Mouse (Mus musculus): Measurements from ENCODE around the gene Itsn2. TPM values are rescaled to one million over a fixed set of nuclear protein-coding genes. Genes with fewer than 3 reads are reported as not detected.
"Not testable (repeated sequence)": the region's sequence is repeated elsewhere in the genome, so short reads cannot be mapped to it uniquely, and the experiment has no call there.

The Itsn2 gene
- polyA plus RNA-seq, 1 experiment from 2014 or later, result 41.5 TPM

DNA sequence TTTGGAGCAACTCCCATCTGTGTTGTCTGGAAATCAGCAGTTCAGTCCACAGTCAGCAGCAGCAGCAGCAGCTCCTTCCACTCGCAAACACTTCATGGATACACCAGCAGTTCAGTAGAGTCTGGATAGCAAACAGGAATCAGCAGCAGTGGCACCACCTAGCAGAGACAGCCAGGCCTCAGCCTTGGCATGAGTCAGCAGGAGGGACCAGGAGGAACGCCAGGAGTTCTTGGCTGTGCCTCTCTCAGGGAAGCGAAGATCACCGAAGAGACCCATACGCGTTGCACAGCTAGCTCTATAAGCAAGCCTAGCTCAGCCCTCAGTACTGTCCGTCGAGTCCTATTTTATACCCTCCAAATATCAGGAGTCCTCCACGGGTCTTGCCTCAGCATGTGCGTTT is 152.0 kb downstream of the Itsn2 start:
- no peak for ATAC-seq (ENCODE audit: insufficient number of reproducible peaks, low FRiP score, low TSS enrichment, low read depth)
- Histone ChIP-seq H3K27ac (replicated peaks) (no peak overlapping the region), H3K4me3 (replicated peaks) (no peak overlapping the region), H3K4me1 (no peaks in the 10 kb centered on the region), H3K27me3 (no peaks in the 10 kb centered on the region), H3K36me3 (no peaks in the 10 kb centered on the region), H3K9me3 (replicated peaks) (no peaks in the 10 kb centered on the region), H3K4me2 (replicated peaks) (no peak overlapping the region), H3K9ac (no peak overlapping the region)
- WGBS, result 88% methylated on average over 10 of the region's 10 CpGs

DNA sequence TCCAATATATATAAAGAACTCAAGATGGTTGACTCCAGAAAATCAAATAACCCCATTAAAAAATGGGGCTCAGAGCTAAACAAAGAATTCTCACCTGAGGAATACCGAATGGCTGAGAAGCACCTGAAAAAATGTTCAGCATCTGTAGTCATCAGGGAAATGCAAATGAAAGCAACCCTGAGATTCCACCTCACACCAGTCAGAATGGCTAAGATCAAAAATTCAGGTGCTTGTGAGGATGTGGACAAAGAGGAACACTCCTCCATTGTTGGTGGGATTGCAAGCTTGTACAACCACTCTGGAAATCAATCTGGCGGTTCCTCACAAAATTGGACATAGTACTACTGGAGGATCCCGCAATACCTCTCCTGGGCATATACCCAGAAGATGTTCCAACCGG is 162.0 kb downstream of the Itsn2 start:
- ATAC-seq (ENCODE audit: insufficient number of reproducible peaks, low FRiP score, low TSS enrichment, low read depth), result not testable (repeated sequence)

DNA sequence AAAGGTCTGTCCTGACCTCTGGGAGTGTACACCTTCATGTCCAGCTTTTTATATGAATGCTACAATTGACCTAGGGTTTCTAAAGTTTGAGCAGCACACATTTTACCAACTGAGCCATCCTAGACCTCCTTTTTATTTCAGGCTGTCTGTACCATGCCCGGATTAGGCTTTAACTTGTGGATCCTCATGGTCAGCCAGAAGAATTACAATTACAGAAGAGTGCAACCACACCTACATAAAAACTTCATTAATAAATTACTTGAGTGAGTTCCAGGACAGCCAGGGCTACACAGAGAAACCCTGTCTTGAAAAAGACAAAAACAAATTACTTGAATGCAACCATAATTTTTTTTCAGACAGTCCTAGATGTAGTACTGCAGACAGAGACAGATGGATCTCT is 164.6 kb downstream of the Itsn2 start:
- ATAC-seq (ENCODE audit: insufficient number of reproducible peaks, low FRiP score, low TSS enrichment, low read depth), result no peak
- Histone ChIP-seq H3K27ac (replicated peaks) (no peak overlapping the region), H3K4me2 (replicated peaks) (no peak overlapping the region), H3K27me3 (no peaks in the 10 kb centered on the region), H3K9ac (no peak overlapping the region), H3K4me3 (replicated peaks) (no peak overlapping the region), H3K36me3 (no peaks in the 10 kb centered on the region), H3K4me1 (no peaks in the 10 kb centered on the region), H3K9me3 (replicated peaks) (no peaks in the 10 kb centered on the region)
- WGBS, result 78% methylated on average over 1 of the region's 1 CpGs

More for the DNA sequence above, 162.0 kb downstream of the Itsn2 start:
- H3K4me2 ChIP-seq (replicated peaks); H3K9ac ChIP-seq; H3K9me3 ChIP-seq (replicated peaks); H3K36me3 ChIP-seq; H3K27ac ChIP-seq (replicated peaks); H3K4me3 ChIP-seq (replicated peaks); H3K4me1 ChIP-seq; H3K27me3 ChIP-seq: not testable (repeated sequence)
- 90% methylated on average over 4 of the region's 4 CpGs for WGBS

Other genes starting within 250 kb of the Itsn2 start
- 14.1 and 15.3 TPM in 2 replicates for gene Ncoa1, start 115.5 kb upstream of the Itsn2 start, polyA plus RNA-seq (2015; fragmentation: Nextera tagmentation; extraction: Ambion mirVana)
- not detected in 2 replicates for gene Gm3625, start 289 bp downstream of the Itsn2 start, polyA plus RNA-seq (2015; fragmentation: Nextera tagmentation; extraction: Ambion mirVana)
- gene Fam228a, start 145.8 kb downstream of the Itsn2 start, polyA plus RNA-seq (2015; fragmentation: Nextera tagmentation; extraction: Ambion mirVana), result 0.33 and 0.85 TPM in 2 replicates
- 3.3 and 5.1 TPM in 2 replicates for gene Pfn4, start 176.4 kb downstream of the Itsn2 start, polyA plus RNA-seq (2015; fragmentation: Nextera tagmentation; extraction: Ambion mirVana)
- 4.2 and 4.9 TPM in 2 replicates for gene Fam228b, start 176.6 kb downstream of the Itsn2 start, polyA plus RNA-seq (2015; fragmentation: Nextera tagmentation; extraction: Ambion mirVana)
- gene Sf3b6, start 224.9 kb downstream of the Itsn2 start, polyA plus RNA-seq (2015; fragmentation: Nextera tagmentation; extraction: Ambion mirVana), result 194 and 197 TPM in 2 replicates
- 11.3 and 12.7 TPM in 2 replicates for gene Fkbp1b, start 249.0 kb downstream of the Itsn2 start, polyA plus RNA-seq (2015; fragmentation: Nextera tagmentation; extraction: Ambion mirVana)

Measured in embryonic facial prominence, embryonic 15.5 days (tissue).